Mouse (Mus musculus) left cerebral cortex, adult 2 months (tissue): ENCODE results near the gene Calml3. TPM values are rescaled to one million over a fixed set of nuclear protein-coding genes. Genes with fewer than 3 reads are reported as not detected.
"Not testable (repeated sequence)": the region's sequence is repeated elsewhere in the genome, so short reads cannot be mapped to it uniquely, and the experiment has no call there.

Experiments
- DNase-seq, 2 experiments: peaks; one replicate each; pipeline ENCODE4 v3.0.0; 2021 to 2022; ENCODE audit warnings: low spot score in 2 of 2, mixed read lengths in 1 of 2; ENCODE audit errors: extremely low spot score in 1 of 2
- H3K27ac ChIP-seq: fragments of 200-600 bp; 2 replicates; pipeline ENCODE4 v1.8.1; 2022
- H3K4me3 ChIP-seq: fragments of 200-600 bp; 2 replicates; pipeline ENCODE4 v1.8.1; 2022
- CTCF ChIP-seq: fragments of 200-600 bp; IDR thresholded peaks from 2 replicates; pipeline ENCODE4 v1.8.1; 2022; ENCODE audit warnings: antibody characterized with exemption, mild to moderate bottlenecking, moderate library complexity
- intact Hi-C: fragments of 180-260 bp; cut with DNase I; formaldehyde crosslinking; loops from one replicate; pipeline ENCODE4 v1.15.1; 2025
- long read RNA-seq, 2 experiments: library from polyadenylated mRNA; stranded (forward); transcript quantifications; one replicate each; pipeline ENCODE4 v2.0.0; 2021; ENCODE audit warnings: borderline mapping rate in 2 of 2
- total RNA-seq, 2 experiments: library from RNA; stranded (reverse); gene quantifications; 2 replicates each; pipeline ENCODE4 v1.2.3; 2021

Calml3 gene
- not detected for total RNA-seq
- long read RNA-seq, experiment 1 = 0 reads
- long read RNA-seq, experiment 2 = 0 reads

GRCm38 (mm10) chr13:3804186-3804585 lies at the start of gene Calml3:
Calml3 (minus strand) TSS chr13:3804316.
- TF ChIP-seq CTCF = no peak
- DNase-seq = no peak
- intact Hi-C loops = no loop called here
- no peak within 1 kb of the TSS for H3K4me3 ChIP-seq
- no peak within 1 kb of the TSS for H3K27ac ChIP-seq

DNA sequence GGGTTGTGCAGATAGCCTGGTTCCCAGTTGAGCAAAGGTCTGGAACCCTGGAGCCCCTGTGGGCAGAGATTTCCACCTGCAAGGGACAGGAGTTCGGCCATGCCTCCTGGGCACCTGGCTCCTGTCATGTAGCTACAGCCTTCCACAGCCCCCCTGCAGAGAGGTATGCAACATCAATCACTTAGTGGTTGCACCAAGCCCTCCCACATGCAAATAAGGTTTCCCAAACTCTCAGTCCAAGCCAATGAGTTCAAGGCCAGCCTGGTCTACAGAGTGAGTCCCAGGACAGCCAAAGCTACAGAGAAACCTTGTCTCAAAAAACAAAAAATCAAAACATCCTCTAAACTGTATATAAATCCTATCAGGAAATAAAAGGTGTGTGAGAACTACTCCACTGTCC lies 46.2 kb upstream of the Calml3 start:
- H3K27ac ChIP-seq = no peak overlapping the region
- no peak overlapping the region for H3K4me3 ChIP-seq
- TF ChIP-seq CTCF = no peak
- intact Hi-C loops = no loop called here
- no peak for DNase-seq

DNA sequence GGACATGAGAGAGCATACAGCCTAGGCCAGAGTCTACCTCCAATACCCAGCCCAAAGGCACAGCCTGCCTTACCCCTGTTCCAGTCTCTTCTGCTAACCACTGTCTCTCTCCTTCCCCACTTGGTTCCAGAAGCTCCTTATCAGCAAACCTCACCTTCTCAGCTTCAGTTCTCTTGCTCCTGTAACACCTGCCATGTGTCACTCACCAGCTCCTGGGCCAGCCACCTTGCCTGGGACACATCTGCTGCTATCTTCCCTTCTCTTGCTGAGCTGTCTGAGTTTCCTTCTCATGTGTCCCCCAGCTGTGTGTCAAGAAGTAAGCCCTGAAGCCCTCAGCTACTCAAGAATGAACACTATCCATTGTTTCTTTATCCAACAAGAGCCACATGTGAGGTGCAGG lies 36.5 kb upstream of the Calml3 start:
- DNase-seq, H3K27ac ChIP-seq, H3K4me3 ChIP-seq, intact Hi-C loops: not testable (repeated sequence)

DNA sequence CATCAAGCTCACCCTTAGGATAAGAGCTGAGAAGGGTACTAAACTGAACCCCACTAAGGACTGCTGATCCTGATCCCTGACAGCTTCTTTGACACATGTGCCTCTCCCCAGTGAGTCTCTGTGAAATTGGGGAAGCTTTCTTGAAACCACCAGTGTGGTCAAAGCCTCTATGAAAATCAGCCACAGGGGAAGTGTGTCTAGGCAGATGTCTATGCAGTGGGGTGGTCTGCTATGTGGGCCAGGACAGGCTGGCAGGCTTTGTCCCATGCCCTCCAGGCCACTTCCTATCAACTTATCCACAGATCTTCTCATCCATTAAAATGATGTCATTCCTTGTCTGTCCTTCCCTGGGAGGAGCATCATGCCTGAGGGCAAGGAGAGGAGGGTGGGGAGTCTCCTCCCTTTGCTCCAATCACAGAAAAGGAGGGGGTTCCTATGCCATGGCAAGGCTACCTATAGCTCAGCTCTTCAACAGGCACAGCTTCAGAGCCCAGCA lies 33.2 kb upstream of the Calml3 start, which contains the start of gene Calm4:
Gene Calm4, plus strand, starts transcription at position 446 of the 496 bp plus-strand sequence.
- intact Hi-C loops, DNase-seq, H3K27ac ChIP-seq, H3K4me3 ChIP-seq: not testable (repeated sequence)

GRCm38 (mm10) chr13:3833644-3834043 lies 29.5 kb upstream of the Calml3 start:
- H3K27ac ChIP-seq, DNase-seq, intact Hi-C loops, H3K4me3 ChIP-seq: not testable (repeated sequence)

GRCm38 (mm10) chr13:3832450-3832849 lies 28.3 kb upstream of the Calml3 start:
- TF ChIP-seq CTCF = no peak

DNA sequence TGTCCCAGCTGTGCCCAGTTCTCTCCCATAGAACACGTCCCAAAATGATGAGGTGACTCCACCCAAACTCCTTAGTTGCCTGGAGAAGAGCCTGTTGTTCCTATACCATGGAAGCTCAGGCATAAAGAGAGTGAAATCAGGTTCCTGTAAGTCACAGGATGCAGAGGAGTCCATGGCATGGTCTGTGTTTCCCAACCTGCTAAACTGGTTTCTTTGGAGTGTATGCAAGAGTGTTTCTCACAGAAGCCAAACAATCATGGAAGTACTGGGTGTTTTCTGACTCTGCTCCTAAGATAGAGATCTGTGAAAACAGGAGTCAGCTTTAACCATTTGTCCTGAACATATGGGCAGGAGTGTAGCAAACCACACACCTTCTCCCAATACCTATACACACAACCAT lies 27.9 kb upstream of the Calml3 start:
- no peak overlapping the region for H3K4me3 ChIP-seq
- no peak for DNase-seq
- TF ChIP-seq CTCF = no peak
- intact Hi-C loops = no loop called here
- no peak overlapping the region for H3K27ac ChIP-seq

More at GRCm38 (mm10) chr13:3832450-3832849, 28.3 kb upstream of the Calml3 start:
- Histone ChIP-seq H3K27ac (no peak overlapping the region), H3K4me3 (no peak overlapping the region)
- no peak for DNase-seq
- intact Hi-C loops = no loop called here

DNA sequence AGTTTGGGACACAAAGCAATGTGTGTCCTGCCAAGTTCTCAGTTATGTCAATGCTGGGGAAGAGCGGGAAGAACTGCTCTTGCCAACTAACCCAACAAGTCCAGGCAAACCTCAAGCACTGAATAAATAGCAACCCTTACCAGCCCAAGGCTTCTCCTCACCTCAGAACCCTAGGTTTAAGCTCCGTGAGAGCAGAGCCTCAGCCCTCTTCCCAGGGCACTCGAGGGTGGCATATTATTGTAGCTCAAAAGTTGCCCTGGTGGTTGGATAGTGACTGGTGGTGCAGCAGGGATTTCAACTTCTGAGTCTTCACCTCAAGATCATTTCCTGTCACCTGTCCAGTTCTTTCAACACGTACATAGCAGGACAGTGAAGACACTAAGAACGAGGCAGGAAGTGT lies 27.4 kb upstream of the Calml3 start:
- intact Hi-C loops = no loop called here
- DNase-seq = no peak
- H3K4me3 ChIP-seq = no peak overlapping the region

DNA sequence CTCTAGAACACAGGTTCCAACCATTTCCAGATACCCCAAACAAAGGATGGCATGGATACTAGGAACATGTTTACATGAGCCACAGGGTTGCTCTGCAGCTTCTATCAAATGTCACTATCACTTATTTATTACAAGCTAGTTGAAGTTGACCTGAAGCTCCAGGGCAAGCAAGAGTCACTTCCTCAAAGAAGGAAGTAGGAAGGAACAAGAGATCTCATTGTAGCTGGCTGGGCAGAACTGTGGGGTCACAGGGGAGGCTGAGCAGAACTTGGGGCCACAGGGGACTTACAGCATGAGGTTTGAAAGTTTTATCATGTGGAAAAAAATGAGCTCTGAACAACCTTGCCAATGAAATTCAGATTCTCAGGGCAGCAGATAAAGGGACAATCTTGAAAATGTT lies 21.6 kb upstream of the Calml3 start:
- Histone ChIP-seq H3K27ac (no peak overlapping the region), H3K4me3 (no peak overlapping the region)
- DNase-seq = no peak
- intact Hi-C loops = no loop called here
- no peak for TF ChIP-seq CTCF

More for the DNA sequence above, 27.4 kb upstream of the Calml3 start:
- H3K27ac ChIP-seq = no peak overlapping the region
- TF ChIP-seq CTCF = no peak

DNA sequence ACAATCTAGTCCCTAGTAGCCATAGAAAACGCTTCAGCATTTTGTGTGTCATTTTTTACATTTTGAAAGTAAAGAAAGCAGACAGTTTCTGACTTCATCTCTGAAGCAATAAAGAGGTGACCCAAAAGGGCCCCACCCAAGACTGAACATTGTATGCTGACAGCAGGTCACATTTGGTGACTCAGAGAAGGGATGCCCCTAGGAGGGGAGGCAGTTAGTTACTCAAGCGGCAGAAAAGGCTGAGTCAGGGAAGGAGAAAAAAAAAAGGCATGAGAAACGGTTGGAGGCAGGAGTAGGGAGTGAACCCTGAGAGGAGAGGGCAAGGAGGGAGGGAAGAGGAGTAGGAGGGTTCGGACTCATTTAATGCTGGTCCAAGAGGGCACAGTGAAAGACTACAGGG lies 18.0 kb upstream of the Calml3 start:
- DNase-seq = no peak
- Histone ChIP-seq H3K4me3 (no peak overlapping the region), H3K27ac (no peak overlapping the region)
- TF ChIP-seq CTCF = no peak
- intact Hi-C loops = no loop called here

DNA sequence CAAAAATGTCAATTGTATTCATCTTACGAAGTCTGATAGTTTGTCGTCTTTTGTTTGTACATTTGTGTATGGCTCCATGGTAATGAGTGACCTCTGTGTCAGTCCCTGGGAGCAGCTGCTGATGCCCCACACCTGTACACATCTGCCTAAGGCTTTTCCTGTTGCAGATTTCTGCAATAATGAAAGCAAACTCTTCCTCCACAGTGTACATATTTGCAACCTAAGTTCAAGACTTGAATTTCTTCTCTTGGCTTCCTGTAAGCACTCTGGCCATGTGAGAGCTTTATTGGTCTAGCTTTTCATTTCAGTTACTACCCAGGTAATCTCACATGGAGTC lies 14.6 kb upstream of the Calml3 start:
- Histone ChIP-seq H3K27ac (no peak overlapping the region), H3K4me3 (no peak overlapping the region)
- intact Hi-C loops = no loop called here
- no peak for TF ChIP-seq CTCF
- DNase-seq = no peak

- TF ChIP-seq CTCF = no peak
- Histone ChIP-seq H3K4me3 (no peak overlapping the region), H3K27ac (no peak overlapping the region)
- intact Hi-C loops = no loop called here
- DNase-seq = no peak
Measured at GRCm38 (mm10) chr13:3818012-3818739, 14.1 kb upstream of the Calml3 start.
